Mouse (Mus musculus) myocyte (in vitro differentiated cells): ENCODE results near the gene Ctsd. TPM values are rescaled to one million over a fixed set of nuclear protein-coding genes. Genes with fewer than 3 reads are reported as not detected.

ENCODE experiments used
- H3K27me3 ChIP-seq: one replicate; pipeline ENCODE4 v1.6.1; 2011; ENCODE audit not compliant: control insufficient read depth, insufficient read depth, insufficient read length
- H3K36me3 ChIP-seq: one replicate; pipeline ENCODE4 v1.6.1; 2011; ENCODE audit not compliant: control insufficient read depth, insufficient read depth
- H3K4me2 ChIP-seq: one replicate; pipeline ENCODE4 v1.6.1; 2011; ENCODE audit warnings: low read depth, control low read depth
- H3K4me3 ChIP-seq: one replicate; pipeline ENCODE4 v1.5.1; 2011; ENCODE audit warnings: mild to moderate bottlenecking, control low read depth, moderate library complexity
- H3K79me2 ChIP-seq: one replicate; pipeline ENCODE4 v1.6.1; 2011; ENCODE audit not compliant: control insufficient read depth, insufficient read depth
- H3ac ChIP-seq: one replicate; pipeline ENCODE4 v1.6.1; 2011; ENCODE audit not compliant: control insufficient read depth, insufficient read length
- CEBPB ChIP-seq: IDR thresholded peaks from 2 replicates; pipeline ENCODE4 v1.6.1; 2011; ENCODE audit warnings: mild to moderate bottlenecking, moderate library complexity; ENCODE audit not compliant: poor library complexity, insufficient read depth, severe bottlenecking
- E2F4 ChIP-seq: IDR thresholded peaks from one replicate; pipeline ENCODE4 v1.6.1; 2011; ENCODE audit warnings: mild to moderate bottlenecking, control low read depth, moderate library complexity; ENCODE audit not compliant: insufficient read depth
- MAX ChIP-seq: IDR thresholded peaks from one replicate; pipeline ENCODE4 v1.6.1; 2011; ENCODE audit warnings: low read depth, mild to moderate bottlenecking, control low read depth
- MYOD1 ChIP-seq, 3 experiments: IDR thresholded peaks; one replicate each; pipeline ENCODE4 v1.6.1; 2011; ENCODE audit warnings: control low read depth in 2 of 3, low read depth in 2 of 3, mild to moderate bottlenecking in 2 of 3, moderate library complexity in 1 of 3; ENCODE audit not compliant: insufficient read length in 2 of 3, control insufficient read depth in 1 of 3
- MYOG ChIP-seq, 3 experiments: IDR thresholded peaks; one replicate each; pipeline ENCODE4 v1.6.1; 2011; ENCODE audit warnings: control low read depth in 2 of 3, low read depth in 2 of 3, mild to moderate bottlenecking in 2 of 3; ENCODE audit not compliant: insufficient read length in 2 of 3, control insufficient read depth in 1 of 3, insufficient read depth in 1 of 3
- POLR2A ChIP-seq: IDR thresholded peaks from one replicate; pipeline ENCODE4 v1.6.1; 2011; ENCODE audit warnings: low read depth, mild to moderate bottlenecking, control low read depth, moderate library complexity; ENCODE audit not compliant: insufficient read length
- POLR2AphosphoS2 ChIP-seq: IDR thresholded peaks from one replicate; pipeline ENCODE4 v1.6.1; 2011; ENCODE audit warnings: low read depth, control low read depth; ENCODE audit not compliant: insufficient read length
- REST ChIP-seq: IDR thresholded peaks from one replicate; pipeline ENCODE4 v1.6.1; 2011; ENCODE audit warnings: mild to moderate bottlenecking, control low read depth, moderate library complexity; ENCODE audit not compliant: insufficient read depth, insufficient read length
- SRF ChIP-seq: IDR thresholded peaks from one replicate; pipeline ENCODE4 v1.6.1; 2011; ENCODE audit warnings: low read depth; ENCODE audit not compliant: control insufficient read depth, insufficient read length
- TCF12 ChIP-seq: IDR thresholded peaks from one replicate; pipeline ENCODE4 v1.6.1; 2011; ENCODE audit warnings: mild to moderate bottlenecking, control low read depth; ENCODE audit not compliant: poor library complexity, insufficient read depth, severe bottlenecking
- TCF3 ChIP-seq: IDR thresholded peaks from one replicate; pipeline ENCODE4 v1.6.1; 2011; ENCODE audit warnings: low read depth, control low read depth; ENCODE audit not compliant: insufficient read length
- USF1 ChIP-seq: IDR thresholded peaks from one replicate; pipeline ENCODE4 v1.6.1; 2011; ENCODE audit warnings: low read depth, mild to moderate bottlenecking, control low read depth, moderate library complexity
- polyA plus RNA-seq: library from polyadenylated mRNA; unstranded; fragments of >200 nt; fragmentation: generic; extraction: Trizol; gene quantifications from one replicate; pipeline ENCODE4 v1.2.1, GENCODE M21; 2012; ENCODE audit warnings: missing spikeins

Ctsd gene
- polyA plus RNA-seq, 1 experiment, result 887 TPM

DNA sequence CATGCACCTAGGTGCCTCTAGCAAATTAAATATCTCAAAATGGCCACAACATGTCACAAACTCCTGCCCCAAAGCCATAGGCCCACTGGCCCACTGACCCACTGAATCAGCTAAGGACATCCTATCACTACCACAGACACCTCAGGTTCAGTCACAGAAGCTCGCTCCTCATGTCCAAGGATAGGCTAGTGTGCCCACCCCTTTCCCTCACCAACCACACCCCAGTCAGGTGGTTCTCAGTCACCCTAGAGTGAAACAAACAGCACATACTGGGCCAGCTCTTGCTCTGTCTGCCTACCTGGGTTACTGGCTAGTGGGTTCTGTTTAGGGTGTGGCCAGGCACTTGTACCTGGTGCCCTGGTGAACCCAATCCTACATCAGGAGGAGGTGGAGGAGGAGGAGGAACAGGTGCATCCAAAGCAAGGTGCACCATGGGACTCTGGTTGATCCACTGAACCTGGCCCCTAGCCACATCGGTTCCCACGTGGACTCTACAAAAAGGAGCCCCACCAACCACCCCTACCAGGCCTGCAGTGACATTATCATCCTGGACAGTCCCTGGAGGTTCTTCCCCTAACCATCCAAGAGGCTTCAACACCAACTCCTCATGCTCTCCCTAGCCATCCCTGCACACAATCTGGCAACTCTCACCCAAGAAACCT lies 2.0 kb downstream of the Ctsd start:
- TF ChIP-seq MYOD1 (IDR thresholded peaks at IDR 0.05; ENCODE audit: control insufficient read depth in 1 of 3, insufficient read length in 2 of 3, low read depth in 2 of 3) (peak in 1 of 3 experiments; percentile 33), TCF3 (no peak)
- Histone ChIP-seq H3K27me3 (no peaks in the 10 kb centered on the region), H3K4me3 (peak overlapping the region; percentile 94), H3K79me2 (peaks cover 35% of the 10 kb centered on the region), H3K4me2 (peak overlapping the region; percentile 81), H3K36me3 (peaks cover 30% of the 10 kb centered on the region), H3ac (peak overlapping the region; percentile 67)

DNA sequence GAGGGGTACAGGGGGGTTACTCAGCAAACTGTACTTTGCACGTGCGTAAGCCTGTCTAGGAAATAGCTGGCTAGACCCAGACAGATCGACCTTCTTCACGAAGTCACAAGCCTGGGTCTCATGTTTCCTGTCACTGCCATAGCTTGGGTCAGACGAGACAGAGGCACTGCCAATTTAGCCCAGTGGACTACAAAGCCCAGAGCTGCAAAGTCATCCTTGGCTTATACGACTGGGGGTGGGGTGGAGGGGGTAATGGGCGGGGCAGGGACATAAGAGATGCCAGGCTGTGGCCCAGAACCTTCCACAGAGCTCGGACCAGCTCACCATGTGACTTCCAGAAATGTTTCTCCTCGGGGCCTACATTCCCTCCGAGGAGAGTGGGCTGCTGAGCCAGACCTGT lies 3.5 kb downstream of the Ctsd start:
- TF ChIP-seq MYOD1 (IDR thresholded peaks at IDR 0.05; ENCODE audit: control insufficient read depth in 1 of 3, insufficient read length in 2 of 3, low read depth in 2 of 3) (no peak), SRF (no peak), CEBPB (no peak), TCF3 (no peak), TCF12 (no peak), E2F4 (no peak), REST (no peak), MAX (no peak), POLR2A (no peak), POLR2AphosphoS2 (no peak), MYOG (IDR thresholded peaks at IDR 0.05; ENCODE audit: control insufficient read depth in 1 of 3, insufficient read depth in 1 of 3, insufficient read length in 2 of 3, low read depth in 2 of 3) (no peak), USF1 (no peak)
- peaks cover 35% of the 10 kb centered on the region for H3K79me2 ChIP-seq
- H3K27me3 ChIP-seq, result no peaks in the 10 kb centered on the region
- no peak overlapping the region for H3K4me2 ChIP-seq
- H3K36me3 ChIP-seq, result peaks cover 45% of the 10 kb centered on the region
- no peak overlapping the region for H3K4me3 ChIP-seq
- no peak overlapping the region for H3ac ChIP-seq

DNA sequence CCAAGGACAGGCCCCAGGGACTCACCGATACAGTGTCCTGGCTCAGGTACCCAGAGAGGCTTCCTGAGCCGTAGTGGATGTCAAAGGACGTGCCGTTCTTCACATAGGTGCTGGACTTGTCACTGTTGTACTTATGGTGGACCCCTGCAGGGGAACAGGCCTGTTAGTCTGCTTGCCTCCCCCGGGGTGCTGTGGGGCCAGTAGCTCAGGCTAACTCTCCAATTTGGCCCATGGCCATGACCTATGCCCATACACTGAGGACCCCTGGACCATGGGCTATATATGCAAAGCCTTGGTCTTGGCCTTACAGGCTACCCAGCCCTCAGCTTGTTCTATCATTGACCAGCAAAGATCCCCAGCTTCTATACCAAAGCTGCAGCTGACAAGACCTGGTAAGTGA lies 5.3 kb downstream of the Ctsd start, which contains the start of gene Gm49369:
Gene Gm49369 (minus strand): TSS at position 101 of the 400 bp plus-strand sequence.
- Histone ChIP-seq H3K4me3 (no peak within 1 kb of the TSS), H3K4me2 (no peak within 1 kb of the TSS), H3K36me3 (peaks cover 52% of the 10 kb centered on the region), H3K79me2 (peaks cover 35% of the 10 kb centered on the region), H3ac (no peak within 1 kb of the TSS), H3K27me3 (no peaks in the 10 kb centered on the region)
- TF ChIP-seq TCF3, result no peak
- no peak for TF ChIP-seq REST
- no peak for TF ChIP-seq SRF
- no peak for TF ChIP-seq E2F4
- TF ChIP-seq MYOG (IDR thresholded peaks at IDR 0.05; ENCODE audit: control insufficient read depth in 1 of 3, insufficient read depth in 1 of 3, insufficient read length in 2 of 3, low read depth in 2 of 3), result no peak
- no peak for TF ChIP-seq MYOD1 (IDR thresholded peaks at IDR 0.05; ENCODE audit: control insufficient read depth in 1 of 3, insufficient read length in 2 of 3, low read depth in 2 of 3)
- TF ChIP-seq POLR2AphosphoS2, result no peak
- TF ChIP-seq MAX, result no peak
- TF ChIP-seq CEBPB, result no peak
- TF ChIP-seq TCF12, result no peak
- no peak for TF ChIP-seq POLR2A
- TF ChIP-seq USF1, result no peak

DNA sequence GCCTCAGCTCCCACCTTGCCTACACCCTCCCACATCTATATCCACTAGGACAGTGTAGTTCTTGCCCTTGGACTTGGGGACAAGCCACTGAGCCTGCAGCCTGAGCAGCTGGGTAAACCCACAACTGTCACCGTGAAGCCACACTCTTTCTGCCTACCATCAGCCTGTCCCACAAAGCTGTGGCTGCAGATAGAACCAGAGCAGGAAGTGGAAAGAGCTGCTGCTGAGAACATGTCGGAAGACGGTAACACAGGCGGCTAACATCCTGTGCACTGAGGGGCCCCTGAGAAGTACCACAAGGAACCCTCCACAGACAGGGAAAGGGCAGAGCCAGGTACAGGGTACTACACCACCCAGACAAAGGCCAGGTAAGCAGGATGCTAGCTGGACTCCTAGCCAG lies 6.7 kb downstream of the Ctsd start:
- no peak overlapping the region for H3K4me3 ChIP-seq
- H3K36me3 ChIP-seq, result peaks cover 57% of the 10 kb centered on the region
- peaks cover 21% of the 10 kb centered on the region for H3K79me2 ChIP-seq
- no peak overlapping the region for H3K4me2 ChIP-seq
- no peak for TF ChIP-seq POLR2A
- no peak for TF ChIP-seq MYOD1 (IDR thresholded peaks at IDR 0.05; ENCODE audit: control insufficient read depth in 1 of 3, insufficient read length in 2 of 3, low read depth in 2 of 3)
- no peak for TF ChIP-seq SRF
- no peak for TF ChIP-seq CEBPB
- no peak for TF ChIP-seq POLR2AphosphoS2
- no peak for TF ChIP-seq REST
- no peak for TF ChIP-seq E2F4
- TF ChIP-seq USF1, result no peak
- TF ChIP-seq TCF3, result no peak
- TF ChIP-seq MYOG (IDR thresholded peaks at IDR 0.05; ENCODE audit: control insufficient read depth in 1 of 3, insufficient read depth in 1 of 3, insufficient read length in 2 of 3, low read depth in 2 of 3), result no peak
- TF ChIP-seq TCF12, result no peak
- no peak for TF ChIP-seq MAX
- no peak overlapping the region for H3ac ChIP-seq
- no peaks in the 10 kb centered on the region for H3K27me3 ChIP-seq

DNA sequence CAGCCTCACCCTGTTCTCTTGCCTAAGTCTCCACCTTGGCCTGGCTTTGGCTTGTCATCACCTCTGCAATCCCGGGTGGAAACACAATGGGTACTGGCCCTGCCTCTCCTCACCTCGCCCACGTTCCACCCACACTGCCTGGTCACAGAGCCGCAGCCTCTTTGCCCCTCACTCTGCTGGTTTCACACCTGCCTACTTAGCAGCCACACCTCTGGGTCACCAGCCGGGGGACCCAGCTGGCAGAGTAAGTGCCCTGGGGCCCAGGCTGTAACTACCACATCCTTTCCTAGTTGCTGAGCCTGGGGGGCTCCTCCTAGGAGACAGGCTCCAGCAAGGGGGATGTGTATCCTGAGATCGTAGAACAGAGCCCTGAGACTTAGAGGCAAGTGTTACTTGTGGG lies 8.7 kb downstream of the Ctsd start:
- Histone ChIP-seq H3K79me2 (peaks cover 1% of the 10 kb centered on the region), H3K36me3 (peaks cover 49% of the 10 kb centered on the region), H3ac (no peak overlapping the region), H3K4me2 (no peak overlapping the region), H3K27me3 (no peaks in the 10 kb centered on the region), H3K4me3 (no peak overlapping the region)
- TF ChIP-seq POLR2A, result no peak
- TF ChIP-seq SRF, result no peak
- TF ChIP-seq MYOG (IDR thresholded peaks at IDR 0.05; ENCODE audit: control insufficient read depth in 1 of 3, insufficient read depth in 1 of 3, insufficient read length in 2 of 3, low read depth in 2 of 3), result no peak
- no peak for TF ChIP-seq MYOD1 (IDR thresholded peaks at IDR 0.05; ENCODE audit: control insufficient read depth in 1 of 3, insufficient read length in 2 of 3, low read depth in 2 of 3)
- no peak for TF ChIP-seq MAX
- no peak for TF ChIP-seq REST
- TF ChIP-seq TCF12, result no peak
- TF ChIP-seq TCF3, result no peak
- TF ChIP-seq USF1, result no peak
- no peak for TF ChIP-seq E2F4
- TF ChIP-seq CEBPB, result no peak
- no peak for TF ChIP-seq POLR2AphosphoS2
